8 mouse cellular contexts compared by ENCODE assay signal in the genomic region with DNA sequence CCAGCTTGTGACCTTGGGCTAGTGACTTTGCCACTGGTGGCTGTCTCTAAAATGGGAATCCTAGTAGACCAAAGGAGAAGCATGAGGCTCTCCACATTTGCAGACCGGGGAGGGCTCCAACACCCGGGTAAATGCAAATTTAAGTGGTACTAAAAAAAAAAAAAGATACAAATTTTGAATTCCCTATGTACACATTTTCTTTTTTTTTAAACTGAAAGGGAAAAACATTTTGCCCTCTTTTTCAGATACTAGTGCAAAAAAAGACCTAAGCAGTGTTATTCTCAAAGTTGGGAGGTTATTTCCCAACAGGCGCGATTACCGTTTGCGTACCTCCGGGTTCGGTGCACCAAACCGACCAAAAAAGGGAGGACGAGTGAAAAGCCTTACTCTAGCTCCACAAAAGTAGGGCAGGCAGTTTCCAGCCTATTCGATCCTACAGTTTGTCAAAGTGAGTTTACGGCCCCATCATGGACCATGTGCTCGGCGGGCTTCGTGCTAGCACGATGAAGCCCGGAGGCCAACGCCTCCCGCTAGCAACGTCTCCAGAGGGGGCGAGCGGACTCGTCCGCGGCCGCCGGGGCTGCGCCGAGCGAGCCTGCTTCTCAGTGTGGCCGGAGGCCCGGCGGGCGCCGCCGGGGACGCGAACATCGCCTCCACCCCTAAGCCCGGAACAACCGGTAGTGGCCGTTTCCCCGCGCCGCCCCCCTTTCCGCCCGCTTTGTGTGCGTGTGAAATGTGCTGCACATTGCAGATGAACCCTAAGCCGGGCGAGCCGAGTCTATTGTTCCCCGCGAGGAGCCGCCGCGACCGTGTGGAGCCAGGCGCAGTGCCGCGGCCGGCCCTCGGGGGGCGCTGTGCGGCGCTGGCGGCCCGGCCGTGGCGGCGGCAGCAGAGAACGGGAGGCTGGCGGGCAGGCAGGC. TPM values are rescaled to one million over a fixed set of nuclear protein-coding genes. Genes with fewer than 3 reads are reported as not detected.
DNase-seq lines count a peak whose midpoint lies in the region; ATAC-seq and TF ChIP-seq lines count a peak whose summit lies in the region.

No protein-coding gene starts in this region.

- peak overlapping the region; percentile 94 for H3K27ac ChIP-seq in CH12.LX (ENCODE audit: insufficient read depth, low read depth)
- H3K27ac ChIP-seq in forebrain, embryonic 12.5 days: peak overlapping the region; percentile 100
- H3K27ac ChIP-seq in heart, postnatal 0 days (ENCODE audit: low read depth): peak overlapping the region; percentile 100
- peak overlapping the region; percentile 99 for H3K27ac ChIP-seq in liver, embryonic 16.5 days (ENCODE audit: low read length)
- H3K27ac ChIP-seq in neural tube, embryonic 12.5 days: peak overlapping the region; percentile 100
- peak overlapping the region; percentile 100 for H3K27ac ChIP-seq in stomach, postnatal 0 days (replicated peaks)

- no peaks in the 10 kb centered on the region for H3K27me3 ChIP-seq in CH12.LX (replicated peaks)
- no peaks in the 10 kb centered on the region for H3K27me3 ChIP-seq in forebrain, embryonic 12.5 days
- H3K27me3 ChIP-seq in heart, postnatal 0 days (ENCODE audit: control insufficient read depth, insufficient read depth, low read length): no peaks in the 10 kb centered on the region
- H3K27me3 ChIP-seq in liver, embryonic 16.5 days (ENCODE audit: control insufficient read depth, insufficient read depth, low read depth, low read length): no peaks in the 10 kb centered on the region
- no peaks in the 10 kb centered on the region for H3K27me3 ChIP-seq in neural tube, embryonic 12.5 days (replicated peaks)
- H3K27me3 ChIP-seq in stomach, postnatal 0 days (ENCODE audit: control insufficient read depth, insufficient read depth, low read length): no peaks in the 10 kb centered on the region

- peak in 1 of 2 experiments; percentile 66; a peak in 2 of 4 replicates for TF ChIP-seq CTCF in CH12.LX (conservative IDR thresholded peaks at IDR 0.05 in 1 of 2, IDR thresholded peaks at IDR 0.05 in 1 of 2; ENCODE audit: low read depth in 2 of 2, low read length in 2 of 2)
- TF ChIP-seq CTCF in heart, postnatal 0 days (IDR thresholded peaks at IDR 0.05; ENCODE audit: low read depth): peak; percentile 40
- peak; percentile 68 for TF ChIP-seq CTCF in stomach, postnatal 0 days (IDR thresholded peaks at IDR 0.05; ENCODE audit: low read depth)

- DNase-seq in CH12.LX (ENCODE audit: extremely low read depth): peak; percentile 82
- DNase-seq in c-Kit-positive CD71-positive TER-119-positive erythroid progenitor cells, embryonic 14.5 days (ENCODE audit: low spot score): peak; percentile 74
- peak; percentile 94 for DNase-seq in heart, postnatal 0 days (ENCODE audit: low spot score)
- peak; percentile 95 to 97 for DNase-seq in kidney, postnatal 4 days
- DNase-seq in stomach, postnatal 0 days (ENCODE audit: low spot score): peak; percentile 96

- dilution Hi-C loops in CH12.LX (cut with MboI; ENCODE audit: extremely low pct_ligation_motif_present, extremely low pct_unique_long_range_greater_than_20kb, low sequenced_read_pairs): no loop called here

- peaks cover 45% of the 10 kb centered on the region for H3K79me2 ChIP-seq in CH12.LX (replicated peaks; ENCODE audit: control insufficient read depth, extremely low read depth, insufficient read depth, poor library complexity, severe bottlenecking)

- TF ChIP-seq EP300 in CH12.LX (IDR thresholded peaks at IDR 0.05; ENCODE audit: low read length): peak; percentile 38; the same call in 1 of the 2 replicates
- no peak for TF ChIP-seq EP300 in heart, postnatal 0 days (IDR thresholded peaks at IDR 0.05; ENCODE audit: low read depth)
- no peak for TF ChIP-seq EP300 in stomach, postnatal 0 days (optimal IDR thresholded peaks at IDR 0.05)

- in situ Hi-C loops in CH12.LX (cut with MboI; ENCODE audit: low pct_ligation_motif_present, low pct_unique_long_range_greater_than_20kb, low sequenced_read_pairs): no loop called here

- peak; percentile 73; the same call in 1 of the 2 replicates for TF ChIP-seq POLR2A in CH12.LX (IDR thresholded peaks at IDR 0.05; ENCODE audit: low read depth, low read length)

- peak overlapping the region; percentile 94 for H3K9ac ChIP-seq in CH12.LX (ENCODE audit: insufficient read depth, low read depth)
- peak overlapping the region; percentile 99 for H3K9ac ChIP-seq in forebrain, embryonic 12.5 days
- peak overlapping the region; percentile 97 for H3K9ac ChIP-seq in heart, postnatal 0 days (replicated peaks; ENCODE audit: low read depth, low read length)
- peak overlapping the region; percentile 98 for H3K9ac ChIP-seq in liver, embryonic 16.5 days (ENCODE audit: low read depth, low read length)
- H3K9ac ChIP-seq in neural tube, embryonic 12.5 days: peak overlapping the region; percentile 99
- H3K9ac ChIP-seq in stomach, postnatal 0 days (ENCODE audit: low read length): peak overlapping the region; percentile 99

- peak overlapping the region; percentile 77 for H3K4me2 ChIP-seq in CH12.LX (ENCODE audit: insufficient read depth, low read depth, poor library complexity, severe bottlenecking)
- peak overlapping the region; percentile 84 for H3K4me2 ChIP-seq in forebrain, embryonic 12.5 days
- H3K4me2 ChIP-seq in heart, postnatal 0 days (ENCODE audit: low read depth, low read length): peak overlapping the region; percentile 73
- H3K4me2 ChIP-seq in liver, embryonic 16.5 days (ENCODE audit: low read depth, low read length): peak overlapping the region; percentile 99
- peak overlapping the region; percentile 75 for H3K4me2 ChIP-seq in neural tube, embryonic 12.5 days (replicated peaks)
- H3K4me2 ChIP-seq in stomach, postnatal 0 days (replicated peaks; ENCODE audit: low read depth): peak overlapping the region; percentile 78

- TF ChIP-seq RAD21 in CH12.LX (IDR thresholded peaks at IDR 0.05; ENCODE audit: low read depth, low read length): peak; percentile 8

- peak overlapping the region; percentile 70 to 83 (median 73) for H3K4me3 ChIP-seq in CH12.LX (replicated peaks in 1 of 3; ENCODE audit: low read depth in 2 of 3, low read length in 2 of 3, poor library complexity in 1 of 3)
- H3K4me3 ChIP-seq in forebrain, embryonic 12.5 days (replicated peaks): peak overlapping the region; percentile 92
- H3K4me3 ChIP-seq in heart, postnatal 0 days (ENCODE audit: low read depth, low read length): peak overlapping the region; percentile 93
- H3K4me3 ChIP-seq in liver, embryonic 16.5 days (ENCODE audit: low read depth, low read length): peak overlapping the region; percentile 95
- peak overlapping the region; percentile 93 for H3K4me3 ChIP-seq in neural tube, embryonic 12.5 days
- peak overlapping the region; percentile 93 for H3K4me3 ChIP-seq in stomach, postnatal 0 days (ENCODE audit: low read depth, low read length)

- peaks cover 0 to 28% of the 10 kb centered on the region in 2 experiments; a peak in 3 of 4 replicates for H3K4me1 ChIP-seq in CH12.LX (ENCODE audit: control insufficient read depth in 1 of 2, insufficient read depth in 2 of 2)
- peaks cover 35% of the 10 kb centered on the region for H3K4me1 ChIP-seq in forebrain, embryonic 12.5 days
- H3K4me1 ChIP-seq in heart, postnatal 0 days (ENCODE audit: control insufficient read depth, insufficient read depth): peaks cover 9% of the 10 kb centered on the region; the same call in 1 of the 2 replicates
- H3K4me1 ChIP-seq in liver, embryonic 16.5 days (ENCODE audit: control insufficient read depth, low read depth, low read length): peaks cover 27% of the 10 kb centered on the region
- H3K4me1 ChIP-seq in neural tube, embryonic 12.5 days: peaks cover 18% of the 10 kb centered on the region
- H3K4me1 ChIP-seq in stomach, postnatal 0 days (replicated peaks; ENCODE audit: control insufficient read depth, insufficient read depth): no peaks in the 10 kb centered on the region

- under 1% methylated on average over 61 of the region's 72 CpGs for WGBS in forebrain, embryonic 12.5 days
- WGBS in heart, postnatal 0 days: under 1% methylated on average over 50 of the region's 72 CpGs
- WGBS in liver, embryonic 16.5 days (ENCODE audit: insufficient replicate concordance): under 1% methylated on average over 69 of the region's 72 CpGs
- under 1% methylated on average over 72 of the region's 72 CpGs for WGBS in neural tube, embryonic 12.5 days
- WGBS in stomach, postnatal 0 days: under 1% methylated on average over 71 of the region's 72 CpGs

- peaks cover under 1% of the 10 kb centered on the region for H3K9me3 ChIP-seq in CH12.LX (replicated peaks; ENCODE audit: low read length)
- H3K9me3 ChIP-seq in forebrain, embryonic 12.5 days: no peaks in the 10 kb centered on the region
- no peaks in the 10 kb centered on the region for H3K9me3 ChIP-seq in heart, postnatal 0 days (replicated peaks; ENCODE audit: control insufficient read depth, low read length)
- no peaks in the 10 kb centered on the region for H3K9me3 ChIP-seq in liver, embryonic 16.5 days (replicated peaks; ENCODE audit: control insufficient read depth, low read length)
- H3K9me3 ChIP-seq in neural tube, embryonic 12.5 days: no peaks in the 10 kb centered on the region
- no peaks in the 10 kb centered on the region for H3K9me3 ChIP-seq in stomach, postnatal 0 days (ENCODE audit: control insufficient read depth, low read length)

- peak; percentile 80 for ATAC-seq in forebrain, embryonic 12.5 days (ENCODE audit: low FRiP score)
- ATAC-seq in heart, postnatal 0 days (ENCODE audit: insufficient read depth, low read depth): peak; percentile 75
- peak; percentile 67 for ATAC-seq in liver, embryonic 16.5 days (ENCODE audit: low read depth)
- ATAC-seq in neural tube, embryonic 12.5 days (ENCODE audit: low FRiP score, low read depth): peak; percentile 73
- peak; percentile 86 for ATAC-seq in stomach, postnatal 0 days (ENCODE audit: low FRiP score, low TSS enrichment)

- peaks cover 2 to 11% of the 10 kb centered on the region in 2 experiments for H3K36me3 ChIP-seq in CH12.LX (replicated peaks in 1 of 2; ENCODE audit: control insufficient read depth in 1 of 2, insufficient read depth in 1 of 2, low read length in 1 of 2)
- H3K36me3 ChIP-seq in forebrain, embryonic 12.5 days (replicated peaks): peaks cover 3% of the 10 kb centered on the region; the same call in 1 of the 2 replicates
- no peaks in the 10 kb centered on the region for H3K36me3 ChIP-seq in heart, postnatal 0 days (replicated peaks; ENCODE audit: control insufficient read depth, insufficient read depth, low read length)
- no peaks in the 10 kb centered on the region; the same call in 1 of the 2 replicates for H3K36me3 ChIP-seq in liver, embryonic 16.5 days (ENCODE audit: control insufficient read depth, insufficient read depth)
- peaks cover 3% of the 10 kb centered on the region; the same call in 1 of the 2 replicates for H3K36me3 ChIP-seq in neural tube, embryonic 12.5 days
- no peaks in the 10 kb centered on the region for H3K36me3 ChIP-seq in stomach, postnatal 0 days (ENCODE audit: control insufficient read depth, insufficient read depth, low read length)

RNA-seq across cellular contexts. Expression of a gene that starts 1.0 kb away (rescaled TPM):
- total RNA-seq in CH12.LX (2012; rRNA removed) (11.8 and 11.9 TPM in 2 replicates), CH12.LX (2014; rRNA removed) (14.1 TPM in 2 replicates)
- 10.8 and 13.3 TPM in 2 replicates for polyA plus RNA-seq in CH12.LX (2012; ENCODE audit: insufficient read length, low read depth)
- polyA plus RNA-seq in forebrain, embryonic 12.5 days (2016; fragmentation: Nextera tagmentation; extraction: Ambion mirVana): 38.7 and 41.7 TPM in 2 replicates
- 28.4 and 39.8 TPM in 2 replicates for total RNA-seq in heart, postnatal 0 days (2014; rRNA removed; ENCODE audit: low replicate concordance)
- 8.2 and 8.7 TPM in 2 replicates for polyA plus RNA-seq in heart, postnatal 0 days (2015; fragmentation: Nextera tagmentation; extraction: Ambion mirVana)
- polyA plus RNA-seq in liver, embryonic 16.5 days (2015; fragmentation: Nextera tagmentation; extraction: Ambion mirVana): 7.4 and 7.9 TPM in 2 replicates
- 32.1 and 32.4 TPM in 2 replicates for polyA plus RNA-seq in neural tube, embryonic 12.5 days (2016; fragmentation: Nextera tagmentation; extraction: Ambion mirVana)
- polyA plus RNA-seq in stomach, postnatal 0 days (2015; fragmentation: Nextera tagmentation; extraction: Ambion mirVana): 7.3 and 8.3 TPM in 2 replicates

Comparison
In these comparisons a context has a peak if more than half of its experiments do, and no peak if none do; other contexts are left out.
1. Peak in every context shown above with its lines: DNase-seq, ATAC-seq, H3K4me3 ChIP-seq and H3K27ac ChIP-seq.